Mouse (Mus musculus) hindbrain, embryonic 13.5 days (tissue): ENCODE data around the gene Slc22a12. TPM values are rescaled to one million over a fixed set of nuclear protein-coding genes. Genes with fewer than 3 reads are reported as not detected.
A peak's percentile ranks its signal among the peaks of the same experiment; 100 is the strongest.

Source experiments
- ATAC-seq: fragments of 200-750 bp; cut with Nextera tagmentation; 2 replicates; pipeline ENCODE4 v1.8.0; 2017; ENCODE audit warnings: moderate TSS enrichment; ENCODE audit not compliant: low FRiP score
- H3K27ac ChIP-seq: fragments of 300-500 bp; sonication (generic); 2 replicates; pipeline ENCODE4 v1.5.1; 2015; ENCODE audit warnings: inconsistent platforms, mild to moderate bottlenecking, moderate library complexity
- H3K27me3 ChIP-seq: fragments of 300-500 bp; sonication (generic); 2 replicates; pipeline ENCODE4 v1.6.1; 2015; ENCODE audit warnings: mild to moderate bottlenecking, inconsistent platforms
- H3K36me3 ChIP-seq: fragments of 300-500 bp; sonication (generic); 2 replicates; pipeline ENCODE4 v1.6.1; 2015; ENCODE audit warnings: mild to moderate bottlenecking, inconsistent platforms
- H3K4me1 ChIP-seq: fragments of 300-500 bp; sonication (generic); replicated peaks from 2 replicates; pipeline ENCODE4 v1.6.1; 2015; ENCODE audit warnings: inconsistent platforms
- H3K4me2 ChIP-seq: fragments of 300-500 bp; sonication (generic); 2 replicates; pipeline ENCODE4 v1.6.1; 2015; ENCODE audit warnings: inconsistent platforms, mild to moderate bottlenecking, moderate library complexity
- H3K4me3 ChIP-seq: fragments of 300-500 bp; sonication (generic); 2 replicates; pipeline ENCODE4 v1.5.1; 2015; ENCODE audit warnings: mild to moderate bottlenecking, inconsistent platforms
- H3K9ac ChIP-seq: fragments of 300-500 bp; sonication (generic); 2 replicates; pipeline ENCODE4 v1.6.1; 2015; ENCODE audit warnings: mild to moderate bottlenecking, inconsistent platforms
- H3K9me3 ChIP-seq: fragments of 300-500 bp; sonication (generic); 2 replicates; pipeline ENCODE4 v1.6.1; 2016; ENCODE audit warnings: inconsistent platforms
- WGBS: fragments of 180-500 bp; shearing (Covaris S2); methylation state at CpG from one replicate; pipeline ENCODE4 v1.1.7; 2015; 5-methylcytosine and 5-hydroxymethylcytosine counted together
- polyA plus RNA-seq: library from polyadenylated mRNA; unstranded; fragments of >200 nt; fragmentation: Nextera tagmentation; extraction: Ambion mirVana; gene quantifications from 2 replicates; pipeline ENCODE4 v1.2.1, GENCODE M21; 2015

The Slc22a12 gene
- polyA plus RNA-seq, 1 experiment from 2014 or later = 0.23 TPM

GRCm38 (mm10) chr19:6537526-6537925, 5.3 kb downstream of the Slc22a12 start:
- Histone ChIP-seq H3K9me3 (no peaks in the 10 kb centered on the region), H3K27ac (no peak overlapping the region), H3K4me2 (no peak overlapping the region), H3K9ac (no peak overlapping the region), H3K36me3 (no peaks in the 10 kb centered on the region), H3K4me1 (peaks cover 34% of the 10 kb centered on the region), H3K4me3 (no peak overlapping the region), H3K27me3 (no peaks in the 10 kb centered on the region)
- ATAC-seq = no peak
- 80% methylated on average over 8 of the region's 8 CpGs for WGBS

GRCm38 (mm10) chr19:6536696-6537095, 6.1 kb downstream of the Slc22a12 start:
- peaks cover 42% of the 10 kb centered on the region for H3K4me1 ChIP-seq
- no peaks in the 10 kb centered on the region for H3K36me3 ChIP-seq
- H3K9me3 ChIP-seq = no peaks in the 10 kb centered on the region
- no peak overlapping the region for H3K4me2 ChIP-seq
- ATAC-seq = no peak
- no peak overlapping the region for H3K4me3 ChIP-seq
- H3K9ac ChIP-seq = no peak overlapping the region
- 71% methylated on average over 6 of the region's 6 CpGs for WGBS
- no peaks in the 10 kb centered on the region for H3K27me3 ChIP-seq
- H3K27ac ChIP-seq = peak overlapping the region; percentile 23; the same call in 1 of the 2 replicates

GRCm38 (mm10) chr19:6536201-6536600, 6.6 kb downstream of the Slc22a12 start:
- ATAC-seq = no peak
- Histone ChIP-seq H3K4me3 (no peak overlapping the region), H3K4me2 (no peak overlapping the region), H3K27ac (no peak overlapping the region), H3K9ac (no peak overlapping the region), H3K4me1 (peaks cover 47% of the 10 kb centered on the region), H3K9me3 (no peaks in the 10 kb centered on the region), H3K36me3 (no peaks in the 10 kb centered on the region), H3K27me3 (no peaks in the 10 kb centered on the region)
- WGBS = 73% methylated on average over 3 of the region's 3 CpGs

GRCm38 (mm10) chr19:6534118-6534415, 8.8 kb downstream of the Slc22a12 start:
- no peak for ATAC-seq
- Histone ChIP-seq H3K4me2 (no peak overlapping the region), H3K9ac (no peak overlapping the region), H3K36me3 (no peaks in the 10 kb centered on the region), H3K27ac (peak overlapping the region; percentile 35; the same call in 1 of the 2 replicates), H3K4me3 (no peak overlapping the region), H3K27me3 (no peaks in the 10 kb centered on the region), H3K4me1 (peaks cover 63% of the 10 kb centered on the region), H3K9me3 (no peaks in the 10 kb centered on the region)
- WGBS = 40% methylated on average over 5 of the region's 5 CpGs

- 0 out of 2 replicates have a peak overlapping the region, but pooled peaks have one; percentile 76 for H3K9ac ChIP-seq
- 58% methylated on average over 11 of the region's 11 CpGs for WGBS
- no peak for ATAC-seq
- H3K9me3 ChIP-seq = no peaks in the 10 kb centered on the region
- no peak overlapping the region for H3K4me3 ChIP-seq
- H3K27me3 ChIP-seq = no peaks in the 10 kb centered on the region
- peak overlapping the region; percentile 58; the same call in 1 of the 2 replicates for H3K27ac ChIP-seq
- H3K36me3 ChIP-seq = no peaks in the 10 kb centered on the region
- H3K4me2 ChIP-seq = no peak overlapping the region
- H3K4me1 ChIP-seq = peaks cover 67% of the 10 kb centered on the region
These were observed 9.3 kb downstream of the Slc22a12 start for GRCm38 (mm10) chr19:6533290-6534117.

- 8% methylated on average over 13 of the region's 13 CpGs for WGBS
- Histone ChIP-seq H3K4me3 (peak overlapping the region; percentile 39), H3K27me3 (no peaks in the 10 kb centered on the region), H3K9ac (peak overlapping the region; percentile 76), H3K4me2 (peak overlapping the region; percentile 64), H3K4me1 (peaks cover 75% of the 10 kb centered on the region), H3K9me3 (no peaks in the 10 kb centered on the region), H3K27ac (peak overlapping the region; percentile 88), H3K36me3 (peaks cover 8% of the 10 kb centered on the region; the same call in 1 of the 2 replicates)
- no peak for ATAC-seq
These were observed 10.2 kb downstream of the Slc22a12 start for GRCm38 (mm10) chr19:6532656-6533055.

GRCm38 (mm10) chr19:6531832-6532471, 10.9 kb downstream of the Slc22a12 start:
- Histone ChIP-seq H3K9ac (peak overlapping the region; percentile 76), H3K4me1 (peaks cover 73% of the 10 kb centered on the region), H3K27ac (peak overlapping the region; percentile 88), H3K36me3 (peaks cover 15% of the 10 kb centered on the region), H3K27me3 (no peaks in the 10 kb centered on the region), H3K4me2 (peak overlapping the region; percentile 64), H3K9me3 (no peaks in the 10 kb centered on the region), H3K4me3 (peak overlapping the region; percentile 39)
- 1% methylated on average over 25 of the region's 36 CpGs for WGBS
- ATAC-seq = peak; percentile 23; the same call in 1 of the 2 replicates

GRCm38 (mm10) chr19:6531011-6531631, 11.7 kb downstream of the Slc22a12 start:
- 0 out of 2 replicates have a peak, but pooled peaks have one; percentile 7 for ATAC-seq
- Histone ChIP-seq H3K4me1 (peaks cover 68% of the 10 kb centered on the region), H3K4me2 (peak overlapping the region; percentile 64), H3K9me3 (no peaks in the 10 kb centered on the region), H3K36me3 (peaks cover 23% of the 10 kb centered on the region), H3K27ac (peak overlapping the region; percentile 88), H3K4me3 (peak overlapping the region; percentile 39), H3K9ac (peak overlapping the region; percentile 76), H3K27me3 (no peaks in the 10 kb centered on the region)
- 1% methylated on average over 55 of the region's 56 CpGs for WGBS

- H3K36me3 ChIP-seq = peaks cover 28% of the 10 kb centered on the region
- peak overlapping the region; percentile 64 for H3K4me2 ChIP-seq
- H3K9ac ChIP-seq = peak overlapping the region; percentile 53; the same call in 1 of the 2 replicates
- peak overlapping the region; percentile 69 for H3K27ac ChIP-seq
- no peaks in the 10 kb centered on the region for H3K9me3 ChIP-seq
- H3K27me3 ChIP-seq = no peaks in the 10 kb centered on the region
- peaks cover 68% of the 10 kb centered on the region for H3K4me1 ChIP-seq
- no peak for ATAC-seq
- 17% methylated on average over 13 of the region's 13 CpGs for WGBS
- H3K4me3 ChIP-seq = peak overlapping the region; percentile 15; the same call in 1 of the 2 replicates
These were observed 12.5 kb downstream of the Slc22a12 start for GRCm38 (mm10) chr19:6530359-6530758.

- peaks cover 68% of the 10 kb centered on the region for H3K4me1 ChIP-seq
- H3K9me3 ChIP-seq = no peaks in the 10 kb centered on the region
- no peak overlapping the region for H3K4me3 ChIP-seq
- WGBS = 63% methylated on average over 14 of the region's 14 CpGs
- ATAC-seq = peak; percentile 11
- H3K9ac ChIP-seq = no peak overlapping the region; the same call in 1 of the 2 replicates
- peak overlapping the region; percentile 69 for H3K27ac ChIP-seq
- H3K36me3 ChIP-seq = peaks cover 37% of the 10 kb centered on the region
- no peaks in the 10 kb centered on the region for H3K27me3 ChIP-seq
- peak overlapping the region; percentile 64; the same call in 1 of the 2 replicates for H3K4me2 ChIP-seq
These were observed 13.4 kb downstream of the Slc22a12 start for GRCm38 (mm10) chr19:6529265-6529985.

GRCm38 (mm10) chr19:6527839-6528531, 14.8 kb downstream of the Slc22a12 start:
- Histone ChIP-seq H3K9ac (no peak overlapping the region), H3K4me2 (no peak overlapping the region), H3K27ac (peak overlapping the region; percentile 69), H3K9me3 (no peaks in the 10 kb centered on the region), H3K36me3 (peaks cover 51% of the 10 kb centered on the region), H3K4me3 (no peak overlapping the region), H3K27me3 (no peaks in the 10 kb centered on the region), H3K4me1 (peaks cover 54% of the 10 kb centered on the region)
- ATAC-seq = no peak
- WGBS = 79% methylated on average over 17 of the region's 17 CpGs
